Mouse (Mus musculus) heart, embryonic 13.5 days (tissue): ENCODE results near the gene 1600015I10Rik. TPM values are rescaled to one million over a fixed set of nuclear protein-coding genes. Genes with fewer than 3 reads are reported as not detected.

ENCODE experiments used
- ATAC-seq: fragments of 200-750 bp; cut with Nextera tagmentation; 2 replicates; pipeline ENCODE4 v1.8.0; 2017; ENCODE audit warnings: moderate TSS enrichment; ENCODE audit not compliant: insufficient number of reproducible peaks, low FRiP score, low TSS enrichment; ENCODE audit errors: extremely low read depth
- H3K27ac ChIP-seq: fragments of 300-500 bp; sonication (generic); replicated peaks from 2 replicates; pipeline ENCODE4 v1.5.1; 2015; ENCODE audit warnings: moderate library complexity, mild to moderate bottlenecking, inconsistent platforms
- H3K27me3 ChIP-seq: fragments of 300-500 bp; sonication (generic); replicated peaks from 2 replicates; pipeline ENCODE4 v1.6.1; 2015; ENCODE audit warnings: mild to moderate bottlenecking, inconsistent platforms
- H3K36me3 ChIP-seq: fragments of 300-500 bp; sonication (generic); 2 replicates; pipeline ENCODE4 v1.6.1; 2015; ENCODE audit warnings: mild to moderate bottlenecking, inconsistent platforms
- H3K4me1 ChIP-seq: fragments of 300-500 bp; sonication (generic); 2 replicates; pipeline ENCODE4 v1.6.1; 2015; ENCODE audit warnings: inconsistent platforms
- H3K4me2 ChIP-seq: fragments of 300-500 bp; sonication (generic); 2 replicates; pipeline ENCODE4 v1.6.1; 2015; ENCODE audit warnings: inconsistent platforms, mild to moderate bottlenecking, moderate library complexity
- H3K4me3 ChIP-seq: fragments of 300-500 bp; sonication (generic); 2 replicates; pipeline ENCODE4 v1.5.1; 2015; ENCODE audit warnings: moderate library complexity, mild to moderate bottlenecking, inconsistent platforms
- H3K9ac ChIP-seq: fragments of 300-500 bp; sonication (generic); 2 replicates; pipeline ENCODE4 v1.6.1; 2015; ENCODE audit warnings: inconsistent platforms, mild to moderate bottlenecking, moderate library complexity
- H3K9me3 ChIP-seq: fragments of 300-500 bp; sonication (generic); 2 replicates; pipeline ENCODE4 v1.6.1; 2016; ENCODE audit warnings: inconsistent platforms
- WGBS: fragments of 180-500 bp; shearing (Covaris S2); methylation state at CpG from one replicate; pipeline ENCODE4 v1.1.7; 2015; ENCODE audit warnings: mixed read lengths; 5-methylcytosine and 5-hydroxymethylcytosine counted together
- polyA plus RNA-seq: library from polyadenylated mRNA; unstranded; fragments of >200 nt; fragmentation: Nextera tagmentation; extraction: Ambion mirVana; gene quantifications from 2 replicates; pipeline ENCODE4 v1.2.1, GENCODE M21; 2015

1600015I10Rik gene
- polyA plus RNA-seq, 1 experiment from 2014 or later = not detected

GRCm38 (mm10) chr6:48967868-48968267 lies 38.2 kb downstream of the 1600015I10Rik start:
- no peak overlapping the region for H3K27ac ChIP-seq
- no peaks in the 10 kb centered on the region for H3K4me1 ChIP-seq
- ATAC-seq = no peak
- no peaks in the 10 kb centered on the region for H3K9me3 ChIP-seq
- H3K4me3 ChIP-seq = no peak overlapping the region
- peaks cover 3% of the 10 kb centered on the region; the same call in 1 of the 2 replicates for H3K27me3 ChIP-seq
- no peaks in the 10 kb centered on the region for H3K36me3 ChIP-seq
- H3K9ac ChIP-seq = no peak overlapping the region
- H3K4me2 ChIP-seq = no peak overlapping the region

GRCm38 (mm10) chr6:48974663-48975062 lies 45.0 kb downstream of the 1600015I10Rik start, which contains the start of gene Doxl2:
Gene Doxl2 (plus strand): TSS chr6:48974963.
- H3K36me3 ChIP-seq = no peaks in the 10 kb centered on the region

GRCm38 (mm10) chr6:48979616-48980015 lies 49.9 kb downstream of the 1600015I10Rik start:
- WGBS = 41% methylated on average over 1 of the region's 1 CpGs

More at GRCm38 (mm10) chr6:48974663-48975062, 45.0 kb downstream of the 1600015I10Rik start, which contains the start of gene Doxl2:
- H3K4me2 ChIP-seq = no peak within 1 kb of the TSS
- no peaks in the 10 kb centered on the region for H3K27me3 ChIP-seq
- no peak for ATAC-seq
- H3K4me1 ChIP-seq = no peaks in the 10 kb centered on the region
- 63% methylated on average over 2 of the region's 2 CpGs for WGBS
- H3K9ac ChIP-seq = no peak within 1 kb of the TSS
- H3K27ac ChIP-seq = no peak within 1 kb of the TSS
- no peaks in the 10 kb centered on the region for H3K9me3 ChIP-seq
- no peak within 1 kb of the TSS for H3K4me3 ChIP-seq

GRCm38 (mm10) chr6:48982305-48982704 lies 52.6 kb downstream of the 1600015I10Rik start:
- H3K27ac ChIP-seq = no peak overlapping the region
- H3K9me3 ChIP-seq = no peaks in the 10 kb centered on the region
- no peaks in the 10 kb centered on the region for H3K4me1 ChIP-seq
- H3K4me2 ChIP-seq = no peak overlapping the region
- H3K9ac ChIP-seq = no peak overlapping the region
- no peaks in the 10 kb centered on the region for H3K36me3 ChIP-seq
- H3K4me3 ChIP-seq = no peak overlapping the region
- ATAC-seq = no peak
- H3K27me3 ChIP-seq = no peaks in the 10 kb centered on the region
- WGBS = 53% methylated on average over 3 of the region's 3 CpGs

More at GRCm38 (mm10) chr6:48979616-48980015, 49.9 kb downstream of the 1600015I10Rik start:
- Histone ChIP-seq H3K9ac (no peak overlapping the region), H3K36me3 (no peaks in the 10 kb centered on the region), H3K27me3 (no peaks in the 10 kb centered on the region), H3K27ac (no peak overlapping the region), H3K9me3 (no peaks in the 10 kb centered on the region), H3K4me1 (no peaks in the 10 kb centered on the region), H3K4me3 (no peak overlapping the region), H3K4me2 (no peak overlapping the region)
- ATAC-seq = no peak

Other genes starting within 250 kb of the 1600015I10Rik start
- 18.4 and 19.1 TPM in 2 replicates for gene Gimap4, start 245.3 kb upstream of the 1600015I10Rik start, polyA plus RNA-seq
- 33.4 TPM in 2 replicates for gene Gimap6, start 221.7 kb upstream of the 1600015I10Rik start, polyA plus RNA-seq
- 3.7 and 5.0 TPM in 2 replicates for gene Gm28053, start 211.3 kb upstream of the 1600015I10Rik start, polyA plus RNA-seq
- gene Gimap7, start 211.3 kb upstream of the 1600015I10Rik start, polyA plus RNA-seq = not detected in 2 replicates
- gene Gimap1, start 190.8 kb upstream of the 1600015I10Rik start, polyA plus RNA-seq = 24.2 and 27.5 TPM in 2 replicates
- gene Gimap5, start 183.7 kb upstream of the 1600015I10Rik start, polyA plus RNA-seq = 7.2 and 8.2 TPM in 2 replicates
- 0.06 TPM in 1 of 2 replicates, not detected in the other for gene Gimap3, start 159.0 kb upstream of the 1600015I10Rik start, polyA plus RNA-seq
- 94.5 and 102 TPM in 2 replicates for gene Tmem176a, start 89.0 kb upstream of the 1600015I10Rik start, polyA plus RNA-seq
- gene Tmem176b, start 88.4 kb upstream of the 1600015I10Rik start, polyA plus RNA-seq = 249 and 268 TPM in 2 replicates
- gene Aoc1, start 57.0 kb upstream of the 1600015I10Rik start, polyA plus RNA-seq = not detected in 2 replicates
- not detected in 2 replicates for gene Doxl2, start 45.1 kb downstream of the 1600015I10Rik start, polyA plus RNA-seq
- not detected in 2 replicates for gene Svs1, start 57.0 kb downstream of the 1600015I10Rik start, polyA plus RNA-seq
- 0.66 and 0.83 TPM in 2 replicates for gene Gpnmb, start 106.7 kb downstream of the 1600015I10Rik start, polyA plus RNA-seq
- gene Malsu1, start 143.9 kb downstream of the 1600015I10Rik start, polyA plus RNA-seq = 49.6 and 59.8 TPM in 2 replicates